Mouse (Mus musculus): Measurements from ENCODE around the gene Opcml. TPM values are rescaled to one million over a fixed set of nuclear protein-coding genes. Genes with fewer than 3 reads are reported as not detected.
A peak's percentile ranks its signal among the peaks of the same experiment; 100 is the strongest.

Opcml gene
- total and polyA plus RNA-seq, 2 experiments from 2014 or later, result 0.49 to 0.57 TPM

DNA sequence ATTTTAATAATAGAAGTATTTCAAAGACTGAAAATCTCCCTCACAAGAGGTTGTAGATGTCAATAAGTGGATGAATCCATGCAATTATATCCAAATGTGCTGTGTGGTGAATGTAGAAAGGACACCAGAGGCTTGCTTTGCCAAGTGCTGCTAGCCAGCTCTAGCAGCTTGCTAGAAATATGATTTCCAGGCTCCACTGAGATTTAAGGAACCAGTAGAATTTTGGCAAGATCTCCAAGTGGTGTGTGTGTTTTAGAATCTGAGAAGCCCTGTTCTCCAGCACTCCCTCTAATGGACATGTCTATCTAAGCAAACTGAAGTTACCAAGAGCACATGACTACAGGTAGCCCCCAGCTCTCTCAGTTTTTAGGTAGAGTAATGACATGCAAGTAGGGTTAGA lies 21.8 kb upstream of the Opcml start:
- Histone ChIP-seq H3K4me2 (ENCODE audit: low read depth, low read length) (no peak overlapping the region), H3K4me3 (ENCODE audit: low read depth, low read length) (no peak overlapping the region), H3K9me3 (replicated peaks; ENCODE audit: control insufficient read depth, low read length) (no peaks in the 10 kb centered on the region), H3K36me3 (replicated peaks; ENCODE audit: control insufficient read depth, insufficient read depth, low read length) (no peaks in the 10 kb centered on the region), H3K27me3 (ENCODE audit: control insufficient read depth, insufficient read depth, low read length) (no peaks in the 10 kb centered on the region), H3K27ac (ENCODE audit: low read depth) (no peak overlapping the region), H3K4me1 (ENCODE audit: control insufficient read depth, insufficient read depth) (no peaks in the 10 kb centered on the region), H3K9ac (replicated peaks; ENCODE audit: low read depth, low read length) (no peak overlapping the region)
- no peak for TF ChIP-seq CTCF (IDR thresholded peaks at IDR 0.05; ENCODE audit: low read depth)
- TF ChIP-seq EP300 (IDR thresholded peaks at IDR 0.05; ENCODE audit: low read depth), result no peak
- no peak for ATAC-seq (ENCODE audit: insufficient read depth, low read depth)
- DNase-seq (ENCODE audit: low spot score), result no peak

DNA sequence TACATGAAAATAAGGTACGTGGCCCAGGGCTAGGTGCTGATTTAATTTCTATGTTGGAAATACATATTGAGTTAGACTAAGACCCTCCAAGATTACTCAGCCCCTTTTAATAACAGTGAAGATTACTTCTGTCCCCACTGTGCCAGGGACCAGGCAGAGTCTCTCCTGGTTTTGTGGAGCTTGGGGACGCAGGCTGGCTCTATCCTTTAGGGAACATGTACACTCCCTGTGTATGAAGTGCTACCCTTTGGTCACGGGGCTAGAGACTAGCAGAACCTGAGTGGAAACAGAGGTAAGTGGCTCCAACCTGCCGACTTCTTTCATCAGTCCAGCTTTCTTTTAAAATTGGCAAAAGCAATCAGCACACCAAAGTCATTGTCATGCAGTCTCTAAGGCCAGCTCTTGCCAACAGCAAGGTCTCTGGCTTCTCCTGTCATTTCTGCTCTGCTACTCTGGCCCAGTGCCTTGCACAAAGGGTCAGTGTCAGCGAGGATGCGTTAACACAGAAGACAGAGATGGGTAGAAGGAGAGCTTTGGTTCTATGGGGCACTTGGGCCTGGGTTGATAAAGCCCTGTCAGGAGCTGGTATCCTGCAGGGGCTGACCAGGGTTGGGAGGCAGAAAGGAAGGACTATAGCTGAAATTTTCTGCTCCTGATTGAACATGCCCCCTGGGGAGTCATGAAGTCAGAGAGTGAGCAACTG lies 9.1 kb upstream of the Opcml start:
- DNase-seq (ENCODE audit: low spot score) (no peak), ATAC-seq (ENCODE audit: insufficient read depth, low read depth) (no peak)
- H3K9ac ChIP-seq (replicated peaks; ENCODE audit: low read depth, low read length), result no peak overlapping the region
- no peak overlapping the region for H3K4me3 ChIP-seq (ENCODE audit: low read depth, low read length)
- H3K36me3 ChIP-seq (replicated peaks; ENCODE audit: control insufficient read depth, insufficient read depth, low read length), result no peaks in the 10 kb centered on the region
- no peak overlapping the region for H3K4me2 ChIP-seq (ENCODE audit: low read depth, low read length)
- H3K9me3 ChIP-seq (replicated peaks; ENCODE audit: control insufficient read depth, low read length), result no peaks in the 10 kb centered on the region
- H3K4me1 ChIP-seq (ENCODE audit: control insufficient read depth, insufficient read depth), result no peaks in the 10 kb centered on the region
- 57% methylated on average over 6 of the region's 6 CpGs for WGBS
- no peak overlapping the region for H3K27ac ChIP-seq (ENCODE audit: low read depth)
- no peak for TF ChIP-seq CTCF (IDR thresholded peaks at IDR 0.05; ENCODE audit: low read depth)
- no peak for TF ChIP-seq EP300 (IDR thresholded peaks at IDR 0.05; ENCODE audit: low read depth)
- no peaks in the 10 kb centered on the region for H3K27me3 ChIP-seq (ENCODE audit: control insufficient read depth, insufficient read depth, low read length)

DNA sequence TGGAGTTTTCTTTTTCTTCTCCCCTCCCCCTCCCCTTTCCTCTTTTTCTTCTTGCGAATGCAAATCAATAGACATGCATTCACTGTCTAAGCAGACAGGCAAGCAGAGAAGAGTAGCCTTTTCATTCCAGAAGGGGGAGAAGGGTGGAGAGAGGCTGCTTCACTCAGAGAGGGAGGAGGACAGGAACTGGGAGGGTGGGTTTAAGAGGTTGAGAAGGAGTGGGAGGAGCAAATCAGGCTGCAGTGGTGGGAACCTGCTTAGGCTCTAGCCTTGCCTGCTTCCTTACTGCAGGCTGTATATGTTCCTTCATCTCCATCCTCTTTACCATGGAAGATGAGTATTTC lies 8.6 kb upstream of the Opcml start:
- ATAC-seq (ENCODE audit: insufficient read depth, low read depth), result no peak
- Histone ChIP-seq H3K27ac (ENCODE audit: low read depth) (no peak overlapping the region), H3K4me1 (ENCODE audit: control insufficient read depth, insufficient read depth) (no peaks in the 10 kb centered on the region), H3K9me3 (replicated peaks; ENCODE audit: control insufficient read depth, low read length) (no peaks in the 10 kb centered on the region), H3K4me3 (ENCODE audit: low read depth, low read length) (no peak overlapping the region), H3K36me3 (replicated peaks; ENCODE audit: control insufficient read depth, insufficient read depth, low read length) (no peaks in the 10 kb centered on the region), H3K9ac (replicated peaks; ENCODE audit: low read depth, low read length) (no peak overlapping the region), H3K27me3 (ENCODE audit: control insufficient read depth, insufficient read depth, low read length) (no peaks in the 10 kb centered on the region), H3K4me2 (ENCODE audit: low read depth, low read length) (no peak overlapping the region)
- no peak for DNase-seq (ENCODE audit: low spot score)
- TF ChIP-seq EP300 (IDR thresholded peaks at IDR 0.05; ENCODE audit: low read depth) (no peak), CTCF (IDR thresholded peaks at IDR 0.05; ENCODE audit: low read depth) (no peak)
- 33% methylated on average over 1 of the region's 1 CpGs for WGBS

DNA sequence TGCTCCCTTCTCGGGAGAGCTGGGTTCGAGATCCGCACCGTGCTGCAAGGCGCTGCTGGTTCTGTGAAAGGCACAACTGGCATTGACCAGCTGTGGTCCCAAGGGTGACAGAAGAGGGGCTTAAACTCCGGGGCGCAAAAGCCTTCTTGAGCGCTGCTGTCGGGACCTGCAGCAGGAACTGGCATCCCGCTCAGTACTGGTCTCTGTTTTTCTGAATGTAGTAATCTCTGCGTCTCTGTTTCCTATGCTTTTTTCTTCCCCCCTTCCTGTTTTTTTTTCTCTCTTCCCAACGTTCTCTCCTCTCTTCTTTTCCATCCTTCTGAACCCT lies 1.0 kb downstream of the Opcml start:
- no peaks in the 10 kb centered on the region for H3K9me3 ChIP-seq (replicated peaks; ENCODE audit: control insufficient read depth, low read length)
- H3K4me2 ChIP-seq (ENCODE audit: low read depth, low read length), result peak overlapping the region; percentile 40
- no peaks in the 10 kb centered on the region for H3K4me1 ChIP-seq (ENCODE audit: control insufficient read depth, insufficient read depth)
- H3K36me3 ChIP-seq (replicated peaks; ENCODE audit: control insufficient read depth, insufficient read depth, low read length), result no peaks in the 10 kb centered on the region
- ATAC-seq (ENCODE audit: insufficient read depth, low read depth) (no peak), DNase-seq (ENCODE audit: low spot score) (no peak)
- TF ChIP-seq EP300 (IDR thresholded peaks at IDR 0.05; ENCODE audit: low read depth) (no peak), CTCF (IDR thresholded peaks at IDR 0.05; ENCODE audit: low read depth) (no peak)
- 5% methylated on average over 12 of the region's 12 CpGs for WGBS
- H3K9ac ChIP-seq (replicated peaks; ENCODE audit: low read depth, low read length), result no peak overlapping the region
- no peak overlapping the region for H3K27ac ChIP-seq (ENCODE audit: low read depth)
- H3K4me3 ChIP-seq (ENCODE audit: low read depth, low read length), result peak overlapping the region; percentile 14
- peaks cover 28% of the 10 kb centered on the region for H3K27me3 ChIP-seq (ENCODE audit: control insufficient read depth, insufficient read depth, low read length)

DNA sequence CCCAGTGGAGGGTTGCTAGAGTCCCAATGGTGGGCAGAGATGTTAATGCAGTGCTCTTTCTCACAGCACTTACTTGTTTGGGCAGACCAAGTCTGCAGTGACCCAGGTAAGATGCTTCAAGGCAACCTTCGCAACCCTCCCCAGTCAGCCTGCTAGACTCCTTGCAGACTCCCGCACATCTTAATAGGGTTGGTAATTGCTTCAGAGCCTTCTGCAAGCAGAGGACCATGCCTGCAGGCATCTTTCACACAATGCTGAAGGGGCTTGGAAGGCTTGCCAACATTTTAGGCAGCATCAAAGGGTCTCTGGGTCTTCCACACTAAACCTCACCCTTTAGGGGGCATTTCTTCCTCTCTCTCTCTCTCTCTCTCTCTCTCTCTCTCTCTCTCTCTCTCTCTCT lies 1.7 kb downstream of the Opcml start:
- Histone ChIP-seq H3K9ac (replicated peaks; ENCODE audit: low read depth, low read length) (no peak overlapping the region), H3K27ac (ENCODE audit: low read depth) (no peak overlapping the region), H3K9me3 (replicated peaks; ENCODE audit: control insufficient read depth, low read length) (no peaks in the 10 kb centered on the region), H3K4me3 (ENCODE audit: low read depth, low read length) (no peak overlapping the region), H3K4me2 (ENCODE audit: low read depth, low read length) (no peak overlapping the region), H3K4me1 (ENCODE audit: control insufficient read depth, insufficient read depth) (no peaks in the 10 kb centered on the region), H3K27me3 (ENCODE audit: control insufficient read depth, insufficient read depth, low read length) (peaks cover 28% of the 10 kb centered on the region), H3K36me3 (replicated peaks; ENCODE audit: control insufficient read depth, insufficient read depth, low read length) (no peaks in the 10 kb centered on the region)
- no peak for ATAC-seq (ENCODE audit: insufficient read depth, low read depth)
- DNase-seq (ENCODE audit: low spot score), result no peak
- no peak for TF ChIP-seq EP300 (IDR thresholded peaks at IDR 0.05; ENCODE audit: low read depth)
- no peak for TF ChIP-seq CTCF (IDR thresholded peaks at IDR 0.05; ENCODE audit: low read depth)
- WGBS, result 37% methylated on average over 2 of the region's 2 CpGs

DNA sequence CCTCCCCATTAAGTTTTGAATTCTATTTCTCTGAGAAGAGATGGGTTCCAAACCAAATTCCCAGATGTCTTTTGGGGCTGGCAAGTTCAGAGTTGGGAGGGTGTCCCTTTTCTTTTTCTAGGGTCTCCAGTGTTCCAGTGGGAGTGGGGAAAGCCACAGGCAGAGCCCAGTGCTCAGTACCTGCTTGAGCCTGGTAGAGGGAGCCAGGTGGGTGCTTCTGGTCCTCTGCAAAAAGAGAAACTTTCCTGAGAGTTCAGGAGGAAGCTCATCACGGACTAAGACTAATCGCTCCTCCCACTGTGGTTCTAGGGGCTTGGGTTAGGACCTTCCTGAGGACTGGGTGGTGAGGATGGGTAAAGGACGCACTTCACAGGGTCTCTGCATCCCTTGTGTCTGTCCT lies 2.4 kb downstream of the Opcml start:
- no peak overlapping the region for H3K4me3 ChIP-seq (ENCODE audit: low read depth, low read length)
- no peaks in the 10 kb centered on the region for H3K36me3 ChIP-seq (replicated peaks; ENCODE audit: control insufficient read depth, insufficient read depth, low read length)
- WGBS, result 76% methylated on average over 3 of the region's 3 CpGs
- no peaks in the 10 kb centered on the region for H3K4me1 ChIP-seq (ENCODE audit: control insufficient read depth, insufficient read depth)
- no peak overlapping the region for H3K9ac ChIP-seq (replicated peaks; ENCODE audit: low read depth, low read length)
- no peak overlapping the region for H3K27ac ChIP-seq (ENCODE audit: low read depth)
- H3K9me3 ChIP-seq (replicated peaks; ENCODE audit: control insufficient read depth, low read length), result no peaks in the 10 kb centered on the region
- H3K4me2 ChIP-seq (ENCODE audit: low read depth, low read length), result no peak overlapping the region
- no peak for TF ChIP-seq CTCF (IDR thresholded peaks at IDR 0.05; ENCODE audit: low read depth)
- TF ChIP-seq EP300 (IDR thresholded peaks at IDR 0.05; ENCODE audit: low read depth), result no peak
- peaks cover 28% of the 10 kb centered on the region for H3K27me3 ChIP-seq (ENCODE audit: control insufficient read depth, insufficient read depth, low read length)
- no peak for DNase-seq (ENCODE audit: low spot score)
- ATAC-seq (ENCODE audit: insufficient read depth, low read depth), result no peak
